Mouse (Mus musculus): ENCODE measurements around the gene Hist1h1e.

- TF ChIP-seq CTCF (IDR thresholded peaks at IDR 0.05; ENCODE audit: low read depth, low read length), result peak; percentile 49
- no peak for TF ChIP-seq POLR2AphosphoS5 (IDR thresholded peaks at IDR 0.05; ENCODE audit: insufficient replicate concordance, low read depth, low read length)
- TF ChIP-seq GATA1 (IDR thresholded peaks at IDR 0.05; ENCODE audit: borderline replicate concordance, low read length), result no peak
Measured at GRCm38 (mm10) chr13:23597957-23598356, 24.4 kb downstream of the Hist1h1e start.

Data from G1E (cell line).